Mouse (Mus musculus): ENCODE results near the gene Gm15294.

Gm15294 gene

DNA sequence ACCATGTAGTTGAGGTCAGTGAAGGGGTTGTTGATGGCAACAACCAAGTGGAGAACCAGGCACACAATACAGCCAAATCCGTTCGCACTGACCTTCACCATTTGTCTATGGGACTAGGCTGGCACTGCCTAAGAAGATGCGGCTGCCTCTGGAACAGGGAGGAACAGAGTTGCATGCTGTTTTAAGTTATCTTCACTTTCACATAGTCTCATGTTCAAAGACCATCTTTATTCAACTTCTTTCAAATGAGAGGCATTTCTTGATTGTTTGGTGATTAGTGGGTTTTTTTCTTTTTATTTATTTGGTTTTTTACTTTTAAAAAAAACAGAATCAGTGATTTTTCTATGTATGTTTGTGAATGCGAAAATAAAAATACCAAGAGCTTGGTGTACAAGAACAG, at the start of gene Gm15294:
Gm15294 (minus strand) TSS at position 101 of the 400 bp plus-strand sequence.
- no peak for DNase-seq

DNA sequence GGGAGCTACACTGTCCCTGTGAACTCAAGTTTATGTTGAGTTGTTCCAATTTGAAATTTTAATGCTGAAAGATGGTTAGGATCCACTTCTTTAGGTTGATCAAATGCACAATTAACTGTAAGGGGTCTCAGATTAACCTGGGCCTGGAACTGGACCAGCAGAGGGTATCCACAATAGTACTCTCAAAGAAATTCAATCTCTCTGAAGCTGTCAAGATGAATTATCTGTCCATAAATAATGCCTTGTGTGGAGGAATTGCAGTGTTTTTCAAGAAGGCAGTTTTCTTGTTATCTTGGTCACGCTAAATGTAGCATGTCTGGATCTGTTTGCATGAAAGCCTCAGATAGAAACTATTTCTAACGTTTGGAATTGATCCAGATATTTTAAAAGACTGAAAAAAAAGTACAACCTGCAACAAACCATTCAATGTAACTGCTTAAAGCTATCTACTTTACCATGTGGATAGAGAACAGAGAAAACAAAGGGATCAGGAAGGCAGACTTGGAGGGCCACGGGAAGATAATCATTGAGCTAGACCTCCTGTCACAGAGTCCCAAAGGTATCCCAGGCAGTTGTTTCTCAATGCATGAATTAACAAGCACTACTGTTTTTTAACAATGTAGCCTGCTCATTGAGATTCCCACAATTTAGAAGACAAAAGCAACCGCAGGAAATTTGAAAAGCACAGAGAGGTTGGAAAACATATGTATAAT, 9.5 kb upstream of the Gm15294 start:
- no peak for DNase-seq

DNA sequence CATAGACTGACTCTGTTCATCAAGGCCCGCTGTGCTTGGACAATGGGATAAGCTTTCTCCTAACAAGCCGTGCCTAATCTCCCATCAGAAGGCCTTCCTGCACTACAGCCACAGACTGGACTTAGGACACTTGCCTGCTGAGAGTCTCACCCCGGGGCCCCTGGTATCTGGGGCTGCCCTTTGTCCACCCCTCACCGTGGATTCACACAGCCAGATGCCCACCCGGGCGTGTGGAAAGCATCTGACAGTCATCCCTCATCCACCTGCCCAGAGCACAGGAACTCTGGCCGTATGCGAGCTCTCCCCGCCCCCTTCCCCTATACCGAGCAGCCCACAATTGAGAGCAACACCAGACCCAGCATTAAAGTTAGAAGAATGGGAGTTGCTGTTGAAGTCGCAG, 1.0 kb downstream of the Gm15294 start:
- DNase-seq, result no peak

DNA sequence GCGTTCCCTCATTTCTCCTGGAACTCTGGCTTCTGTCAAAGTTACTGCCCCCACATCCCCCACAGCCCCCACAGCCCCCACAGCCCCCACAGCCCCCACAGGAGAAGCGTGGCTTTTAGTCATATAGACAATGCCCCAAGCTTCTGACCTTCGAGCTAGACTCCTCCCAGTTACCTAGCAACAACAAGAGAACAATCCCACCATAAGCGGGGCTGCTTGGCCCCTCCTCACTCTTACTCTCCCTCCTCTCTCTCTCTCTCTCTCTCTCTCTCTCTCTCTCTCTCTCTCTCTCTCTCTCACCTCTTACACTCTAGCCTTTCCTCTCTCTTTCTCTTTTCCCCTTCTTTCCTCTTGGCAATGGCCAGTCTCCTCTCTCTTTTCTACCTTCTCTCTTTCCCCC, 1.4 kb downstream of the Gm15294 start:
- no peak for DNase-seq

DNA sequence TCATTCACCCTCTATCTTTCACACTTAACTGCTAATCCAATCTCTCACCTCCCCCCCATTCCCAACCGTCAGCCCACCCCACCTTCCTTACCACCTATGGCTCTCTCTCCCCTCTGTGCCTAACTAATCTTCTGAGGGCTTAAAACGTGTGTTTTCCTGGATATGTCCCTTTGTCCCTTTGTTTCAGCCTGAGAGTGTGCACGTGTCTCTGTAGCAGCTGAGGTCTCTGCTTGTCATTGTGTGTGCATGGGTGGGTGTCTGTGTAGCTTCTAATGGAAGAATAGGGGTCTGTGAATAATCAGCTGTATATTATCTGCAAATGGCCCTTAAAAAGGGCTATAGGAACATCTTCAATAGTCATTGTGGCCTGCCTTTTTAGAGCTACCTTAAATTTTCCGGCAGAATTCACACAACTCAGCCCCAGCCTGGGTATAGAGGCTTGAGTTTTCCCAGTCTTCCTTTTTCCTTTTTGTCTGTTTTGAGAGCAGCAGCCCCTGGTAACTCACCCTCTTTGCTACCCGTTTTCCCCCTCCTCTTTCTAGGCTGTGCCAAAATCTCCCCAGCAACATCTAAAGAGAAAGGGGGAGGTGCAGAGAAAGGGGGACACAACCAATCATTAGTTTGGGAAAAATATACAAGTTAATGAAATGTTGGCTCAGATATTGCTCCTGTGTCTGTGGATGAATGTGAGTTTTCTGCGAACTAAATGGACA, 19.2 kb downstream of the Gm15294 start:
- no peak for DNase-seq

Data from right cerebral cortex, postnatal 14 days (tissue).